Mouse (Mus musculus) myocyte (in vitro differentiated cells): ENCODE measurements around the gene Clip4. TPM values are rescaled to one million over a fixed set of nuclear protein-coding genes. Genes with fewer than 3 reads are reported as not detected.

Source experiments
- H3K27me3 ChIP-seq: one replicate; pipeline ENCODE4 v1.6.1; 2011; ENCODE audit not compliant: control insufficient read depth, insufficient read depth, insufficient read length
- H3K36me3 ChIP-seq: one replicate; pipeline ENCODE4 v1.6.1; 2011; ENCODE audit not compliant: control insufficient read depth, insufficient read depth
- H3K4me2 ChIP-seq: one replicate; pipeline ENCODE4 v1.6.1; 2011; ENCODE audit warnings: low read depth, control low read depth
- H3K4me3 ChIP-seq: one replicate; pipeline ENCODE4 v1.5.1; 2011; ENCODE audit warnings: mild to moderate bottlenecking, control low read depth, moderate library complexity
- H3K79me2 ChIP-seq: one replicate; pipeline ENCODE4 v1.6.1; 2011; ENCODE audit not compliant: control insufficient read depth, insufficient read depth
- H3ac ChIP-seq: one replicate; pipeline ENCODE4 v1.6.1; 2011; ENCODE audit not compliant: control insufficient read depth, insufficient read length
- CEBPB ChIP-seq: IDR thresholded peaks from 2 replicates; pipeline ENCODE4 v1.6.1; 2011; ENCODE audit warnings: mild to moderate bottlenecking, moderate library complexity; ENCODE audit not compliant: poor library complexity, insufficient read depth, severe bottlenecking
- E2F4 ChIP-seq: IDR thresholded peaks from one replicate; pipeline ENCODE4 v1.6.1; 2011; ENCODE audit warnings: mild to moderate bottlenecking, control low read depth, moderate library complexity; ENCODE audit not compliant: insufficient read depth
- MAX ChIP-seq: IDR thresholded peaks from one replicate; pipeline ENCODE4 v1.6.1; 2011; ENCODE audit warnings: low read depth, mild to moderate bottlenecking, control low read depth
- MYOD1 ChIP-seq, 3 experiments: IDR thresholded peaks; one replicate each; pipeline ENCODE4 v1.6.1; 2011; ENCODE audit warnings: control low read depth in 2 of 3, low read depth in 2 of 3, mild to moderate bottlenecking in 2 of 3, moderate library complexity in 1 of 3; ENCODE audit not compliant: insufficient read length in 2 of 3, control insufficient read depth in 1 of 3
- MYOG ChIP-seq, 3 experiments: IDR thresholded peaks; one replicate each; pipeline ENCODE4 v1.6.1; 2011; ENCODE audit warnings: control low read depth in 2 of 3, low read depth in 2 of 3, mild to moderate bottlenecking in 2 of 3; ENCODE audit not compliant: insufficient read length in 2 of 3, control insufficient read depth in 1 of 3, insufficient read depth in 1 of 3
- POLR2A ChIP-seq: IDR thresholded peaks from one replicate; pipeline ENCODE4 v1.6.1; 2011; ENCODE audit warnings: low read depth, mild to moderate bottlenecking, control low read depth, moderate library complexity; ENCODE audit not compliant: insufficient read length
- POLR2AphosphoS2 ChIP-seq: IDR thresholded peaks from one replicate; pipeline ENCODE4 v1.6.1; 2011; ENCODE audit warnings: low read depth, control low read depth; ENCODE audit not compliant: insufficient read length
- REST ChIP-seq: IDR thresholded peaks from one replicate; pipeline ENCODE4 v1.6.1; 2011; ENCODE audit warnings: mild to moderate bottlenecking, control low read depth, moderate library complexity; ENCODE audit not compliant: insufficient read depth, insufficient read length
- SRF ChIP-seq: IDR thresholded peaks from one replicate; pipeline ENCODE4 v1.6.1; 2011; ENCODE audit warnings: low read depth; ENCODE audit not compliant: control insufficient read depth, insufficient read length
- TCF12 ChIP-seq: IDR thresholded peaks from one replicate; pipeline ENCODE4 v1.6.1; 2011; ENCODE audit warnings: mild to moderate bottlenecking, control low read depth; ENCODE audit not compliant: poor library complexity, insufficient read depth, severe bottlenecking
- TCF3 ChIP-seq: IDR thresholded peaks from one replicate; pipeline ENCODE4 v1.6.1; 2011; ENCODE audit warnings: low read depth, control low read depth; ENCODE audit not compliant: insufficient read length
- USF1 ChIP-seq: IDR thresholded peaks from one replicate; pipeline ENCODE4 v1.6.1; 2011; ENCODE audit warnings: low read depth, mild to moderate bottlenecking, control low read depth, moderate library complexity
- polyA plus RNA-seq: library from polyadenylated mRNA; unstranded; fragments of >200 nt; fragmentation: generic; extraction: Trizol; gene quantifications from one replicate; pipeline ENCODE4 v1.2.1, GENCODE M21; 2012; ENCODE audit warnings: missing spikeins

Clip4 gene
- polyA plus RNA-seq, 1 experiment, result 4.2 TPM

DNA sequence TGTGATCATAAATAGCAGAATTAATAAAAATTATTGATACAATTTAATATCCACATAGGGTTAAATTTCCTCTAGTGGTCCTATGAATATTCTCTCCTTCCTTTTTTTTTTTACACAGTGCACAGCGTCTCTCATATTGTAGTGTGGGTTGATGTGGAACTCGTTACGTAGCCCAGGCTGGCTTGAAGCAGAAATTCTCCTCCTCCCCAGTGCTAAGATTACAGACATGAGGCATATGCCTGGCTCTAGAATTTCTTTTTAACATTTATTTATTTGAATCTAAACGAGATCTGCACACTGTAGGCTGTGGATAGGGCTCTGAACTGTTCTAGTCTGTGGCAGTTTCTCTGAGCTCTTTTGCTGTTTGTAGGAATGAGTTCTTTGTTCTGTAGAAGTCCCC, 7.0 kb downstream of the Clip4 start:
- Histone ChIP-seq H3K79me2 (no peaks in the 10 kb centered on the region), H3K4me3 (no peak overlapping the region), H3K4me2 (no peak overlapping the region), H3K36me3 (no peaks in the 10 kb centered on the region), H3K27me3 (no peaks in the 10 kb centered on the region), H3ac (no peak overlapping the region)
- no peak for TF ChIP-seq E2F4
- no peak for TF ChIP-seq MYOG (IDR thresholded peaks at IDR 0.05; ENCODE audit: control insufficient read depth in 1 of 3, insufficient read depth in 1 of 3, insufficient read length in 2 of 3, low read depth in 2 of 3)
- TF ChIP-seq TCF3, result no peak
- TF ChIP-seq SRF, result no peak
- TF ChIP-seq CEBPB, result no peak
- no peak for TF ChIP-seq POLR2AphosphoS2
- no peak for TF ChIP-seq TCF12
- no peak for TF ChIP-seq USF1
- no peak for TF ChIP-seq MAX
- no peak for TF ChIP-seq REST
- no peak for TF ChIP-seq MYOD1 (IDR thresholded peaks at IDR 0.05; ENCODE audit: control insufficient read depth in 1 of 3, insufficient read length in 2 of 3, low read depth in 2 of 3)

DNA sequence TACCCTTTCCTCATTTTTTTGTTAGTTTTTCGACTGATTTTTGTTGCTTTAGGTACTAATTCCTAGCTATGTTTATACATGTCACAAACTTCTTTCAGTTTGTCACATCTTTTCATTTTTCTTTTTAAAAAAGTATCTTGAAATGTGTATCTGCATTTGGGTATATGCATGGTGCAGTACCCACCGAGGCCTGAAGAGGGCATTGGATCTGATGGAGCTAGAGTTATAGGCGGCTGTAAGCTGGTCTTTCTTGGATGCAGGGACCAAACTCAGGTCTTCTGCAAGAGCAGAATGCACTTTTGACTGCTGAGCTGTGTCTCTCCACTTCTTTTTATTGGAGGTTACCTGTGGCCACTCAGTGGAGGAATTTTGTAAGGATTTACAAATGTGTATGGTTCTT, 10.4 kb downstream of the Clip4 start:
- Histone ChIP-seq H3K36me3 (no peaks in the 10 kb centered on the region), H3ac (no peak overlapping the region), H3K4me2 (no peak overlapping the region), H3K4me3 (no peak overlapping the region), H3K79me2 (no peaks in the 10 kb centered on the region), H3K27me3 (no peaks in the 10 kb centered on the region)
- TF ChIP-seq POLR2AphosphoS2, result no peak
- TF ChIP-seq USF1, result no peak
- TF ChIP-seq E2F4, result no peak
- no peak for TF ChIP-seq POLR2A
- TF ChIP-seq TCF3, result no peak
- TF ChIP-seq MYOG (IDR thresholded peaks at IDR 0.05; ENCODE audit: control insufficient read depth in 1 of 3, insufficient read depth in 1 of 3, insufficient read length in 2 of 3, low read depth in 2 of 3), result no peak
- no peak for TF ChIP-seq REST
- TF ChIP-seq MYOD1 (IDR thresholded peaks at IDR 0.05; ENCODE audit: control insufficient read depth in 1 of 3, insufficient read length in 2 of 3, low read depth in 2 of 3), result no peak
- no peak for TF ChIP-seq MAX
- no peak for TF ChIP-seq SRF
- no peak for TF ChIP-seq CEBPB
- no peak for TF ChIP-seq TCF12

DNA sequence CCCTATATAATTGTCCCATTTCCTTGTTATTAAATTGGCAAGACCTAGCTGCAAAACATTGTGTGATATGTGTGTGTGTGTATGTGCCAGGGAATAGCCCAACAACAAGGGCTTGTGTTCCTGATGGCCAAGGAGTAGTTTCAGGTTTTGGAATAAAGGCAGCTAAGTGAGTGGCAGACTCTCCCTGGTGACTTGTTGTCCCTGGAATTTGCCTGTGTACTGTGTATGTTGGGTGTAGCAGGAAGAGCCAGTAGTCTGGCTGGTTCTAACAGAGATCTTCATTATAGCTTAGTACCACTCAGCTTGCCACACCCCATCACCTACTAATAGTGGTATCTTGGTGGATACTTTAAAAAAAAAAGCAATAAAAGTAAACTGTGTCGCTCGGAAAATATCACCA, 12.2 kb downstream of the Clip4 start:
- H3K4me3 ChIP-seq, result no peak overlapping the region
- H3ac ChIP-seq, result no peak overlapping the region
- no peak for TF ChIP-seq MYOD1 (IDR thresholded peaks at IDR 0.05; ENCODE audit: control insufficient read depth in 1 of 3, insufficient read length in 2 of 3, low read depth in 2 of 3)
- TF ChIP-seq TCF3, result no peak
- TF ChIP-seq POLR2A, result no peak
- TF ChIP-seq MAX, result no peak
- TF ChIP-seq CEBPB, result no peak
- no peak for TF ChIP-seq MYOG (IDR thresholded peaks at IDR 0.05; ENCODE audit: control insufficient read depth in 1 of 3, insufficient read depth in 1 of 3, insufficient read length in 2 of 3, low read depth in 2 of 3)
- no peak for TF ChIP-seq REST
- TF ChIP-seq SRF, result no peak
- TF ChIP-seq E2F4, result no peak
- TF ChIP-seq TCF12, result no peak
- no peak for TF ChIP-seq USF1
- no peak for TF ChIP-seq POLR2AphosphoS2
- no peaks in the 10 kb centered on the region for H3K79me2 ChIP-seq
- H3K27me3 ChIP-seq, result no peaks in the 10 kb centered on the region
- no peaks in the 10 kb centered on the region for H3K36me3 ChIP-seq
- H3K4me2 ChIP-seq, result peak overlapping the region; percentile 57

DNA sequence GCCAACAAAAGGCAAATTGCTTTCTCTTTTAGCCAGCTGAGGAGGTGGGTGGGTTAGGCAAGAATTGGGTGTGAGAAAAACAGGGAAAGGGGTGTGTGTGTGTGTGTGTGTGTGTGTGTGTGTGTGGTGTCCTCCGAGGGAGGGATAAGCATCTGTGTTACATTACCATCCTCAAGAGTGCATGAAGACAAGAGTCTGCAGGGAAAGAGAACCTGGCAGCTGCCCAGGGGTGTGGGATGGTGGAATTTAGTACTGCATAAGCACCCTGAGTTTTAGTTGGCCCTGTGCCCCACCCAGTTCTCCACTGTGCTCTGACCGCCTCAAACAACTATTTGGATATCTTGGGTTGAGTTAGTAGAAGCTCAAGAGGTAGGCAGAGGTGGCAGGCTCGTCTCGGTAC, 12.7 kb downstream of the Clip4 start:
- H3K27me3 ChIP-seq, result no peaks in the 10 kb centered on the region
- H3K4me3 ChIP-seq, result no peak overlapping the region
- H3ac ChIP-seq, result no peak overlapping the region
- peak overlapping the region; percentile 57 for H3K4me2 ChIP-seq
- H3K79me2 ChIP-seq, result no peaks in the 10 kb centered on the region
- H3K36me3 ChIP-seq, result no peaks in the 10 kb centered on the region
- TF ChIP-seq USF1 (no peak), POLR2A (no peak), MAX (no peak), MYOG (IDR thresholded peaks at IDR 0.05; ENCODE audit: control insufficient read depth in 1 of 3, insufficient read depth in 1 of 3, insufficient read length in 2 of 3, low read depth in 2 of 3) (no peak), REST (no peak), SRF (no peak), E2F4 (no peak), CEBPB (no peak), TCF12 (no peak), POLR2AphosphoS2 (no peak), TCF3 (no peak), MYOD1 (IDR thresholded peaks at IDR 0.05; ENCODE audit: control insufficient read depth in 1 of 3, insufficient read length in 2 of 3, low read depth in 2 of 3) (no peak)

DNA sequence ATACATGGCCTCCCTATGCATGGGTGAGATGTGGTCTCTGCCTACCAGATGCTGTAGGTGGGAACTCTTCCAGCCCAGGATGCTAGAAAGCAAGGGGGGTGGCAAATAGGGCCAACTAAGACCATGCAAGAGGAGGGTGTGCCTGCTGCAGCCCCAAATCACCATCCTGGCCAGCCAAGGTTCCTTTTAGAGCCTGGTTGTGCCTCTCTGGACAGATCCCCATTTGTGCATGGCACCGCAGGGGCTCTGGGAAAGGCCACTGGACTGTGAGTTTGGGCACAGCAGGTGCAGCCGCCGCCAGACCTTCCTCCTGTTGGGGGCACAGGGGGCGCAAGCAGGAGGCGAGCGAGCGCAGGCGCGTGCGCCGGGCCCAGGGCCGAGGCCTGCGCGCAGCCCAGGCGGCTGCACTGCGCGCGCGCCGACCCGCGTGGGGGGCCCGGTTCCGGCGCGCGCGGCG, 14.0 kb downstream of the Clip4 start:
- H3K4me3 ChIP-seq, result peak overlapping the region; percentile 5
- no peaks in the 10 kb centered on the region for H3K36me3 ChIP-seq
- H3K27me3 ChIP-seq, result no peaks in the 10 kb centered on the region
- TF ChIP-seq MYOD1 (IDR thresholded peaks at IDR 0.05; ENCODE audit: control insufficient read depth in 1 of 3, insufficient read length in 2 of 3, low read depth in 2 of 3) (peak in 2 of 3 experiments; percentile 49 to 52), TCF12 (no peak), MYOG (IDR thresholded peaks at IDR 0.05; ENCODE audit: control insufficient read depth in 1 of 3, insufficient read depth in 1 of 3, insufficient read length in 2 of 3, low read depth in 2 of 3) (peak in 1 of 3 experiments; percentile 71)
- no peaks in the 10 kb centered on the region for H3K79me2 ChIP-seq
- H3K4me2 ChIP-seq, result peak overlapping the region; percentile 12
- peak overlapping the region; percentile 26 for H3ac ChIP-seq
